Mouse (Mus musculus) splenic B cell, adult 2 months (primary cell): ENCODE results near the gene Vps26c.
A peak's percentile ranks its signal among the peaks of the same experiment; 100 is the strongest.
"Not testable (repeated sequence)": the region's sequence is repeated elsewhere in the genome, so short reads cannot be mapped to it uniquely, and the experiment has no call there.

ENCODE experiments used
- DNase-seq: peaks from one replicate; pipeline ENCODE4 v3.0.0-alpha.2; 2011; ENCODE audit warnings: low read depth, low spot score
- H3K27me3 ChIP-seq: 2 replicates; pipeline ENCODE4 v1.6.1; 2012; ENCODE audit warnings: mild to moderate bottlenecking, low read length, moderate library complexity, mixed read lengths; ENCODE audit not compliant: control insufficient read depth, poor library complexity, insufficient read depth, severe bottlenecking
- H3K36me3 ChIP-seq: 2 replicates; pipeline ENCODE4 v1.6.1; 2012; ENCODE audit warnings: mild to moderate bottlenecking, low read length, moderate library complexity, mixed read lengths; ENCODE audit not compliant: control insufficient read depth, poor library complexity, insufficient read depth, severe bottlenecking

The Vps26c gene

GRCm38 (mm10) chr16:94531268-94531667 lies 4.6 kb upstream of the Vps26c start:
- DNase-seq, result no peak
- Histone ChIP-seq H3K27me3 (no peaks in the 10 kb centered on the region), H3K36me3 (no peaks in the 10 kb centered on the region)

GRCm38 (mm10) chr16:94527546-94527945 lies 916 bp upstream of the Vps26c start:
- DNase-seq, result peak; percentile 28
- Histone ChIP-seq H3K27me3 (no peaks in the 10 kb centered on the region), H3K36me3 (no peaks in the 10 kb centered on the region)

- H3K27me3 ChIP-seq, result no peaks in the 10 kb centered on the region
- no peak for DNase-seq
- H3K36me3 ChIP-seq, result no peaks in the 10 kb centered on the region
Observed at GRCm38 (mm10) chr16:94527152-94527534, 513 bp upstream of the Vps26c start.

- no peak for DNase-seq
Observed at GRCm38 (mm10) chr16:94525955-94526343, 681 bp downstream of the Vps26c start.

GRCm38 (mm10) chr16:94524691-94525090 lies 1.9 kb downstream of the Vps26c start:
- Histone ChIP-seq H3K27me3 (no peaks in the 10 kb centered on the region), H3K36me3 (no peaks in the 10 kb centered on the region)
- no peak for DNase-seq

More at GRCm38 (mm10) chr16:94525955-94526343, 681 bp downstream of the Vps26c start:
- no peaks in the 10 kb centered on the region for H3K36me3 ChIP-seq
- H3K27me3 ChIP-seq, result no peaks in the 10 kb centered on the region

- DNase-seq, result no peak
- H3K36me3 ChIP-seq, result no peaks in the 10 kb centered on the region
- no peaks in the 10 kb centered on the region for H3K27me3 ChIP-seq
Observed at GRCm38 (mm10) chr16:94523594-94524377, 2.8 kb downstream of the Vps26c start.

GRCm38 (mm10) chr16:94519028-94519427 lies 7.6 kb downstream of the Vps26c start:
- DNase-seq, result peak; percentile 15
- Histone ChIP-seq H3K36me3 (no peaks in the 10 kb centered on the region), H3K27me3 (no peaks in the 10 kb centered on the region)

- no peaks in the 10 kb centered on the region for H3K36me3 ChIP-seq
- H3K27me3 ChIP-seq, result no peaks in the 10 kb centered on the region
- no peak for DNase-seq
Observed at GRCm38 (mm10) chr16:94517606-94518005, 9.0 kb downstream of the Vps26c start.

GRCm38 (mm10) chr16:94509983-94510382 lies 16.6 kb downstream of the Vps26c start:
- peaks cover 8% of the 10 kb centered on the region for H3K36me3 ChIP-seq

GRCm38 (mm10) chr16:94508769-94509168 lies 17.9 kb downstream of the Vps26c start:
- no peak for DNase-seq
- Histone ChIP-seq H3K36me3 (peaks cover 8% of the 10 kb centered on the region), H3K27me3 (no peaks in the 10 kb centered on the region)

More at GRCm38 (mm10) chr16:94509983-94510382, 16.6 kb downstream of the Vps26c start:
- no peaks in the 10 kb centered on the region for H3K27me3 ChIP-seq
- DNase-seq, result no peak

- peaks cover 10% of the 10 kb centered on the region for H3K36me3 ChIP-seq
- no peaks in the 10 kb centered on the region for H3K27me3 ChIP-seq
- DNase-seq, result no peak
Observed at GRCm38 (mm10) chr16:94507071-94507470, 19.6 kb downstream of the Vps26c start.

GRCm38 (mm10) chr16:94504192-94504591 lies 22.4 kb downstream of the Vps26c start:
- DNase-seq, result no peak
- Histone ChIP-seq H3K36me3 (peaks cover 4% of the 10 kb centered on the region), H3K27me3 (no peaks in the 10 kb centered on the region)

- no peak for DNase-seq
- peaks cover 4% of the 10 kb centered on the region for H3K36me3 ChIP-seq
Observed at GRCm38 (mm10) chr16:94497911-94498310, 28.7 kb downstream of the Vps26c start.

GRCm38 (mm10) chr16:94497176-94497575 lies 29.5 kb downstream of the Vps26c start:
- H3K27me3 ChIP-seq, DNase-seq: not testable (repeated sequence)

More at GRCm38 (mm10) chr16:94497911-94498310, 28.7 kb downstream of the Vps26c start:
- H3K27me3 ChIP-seq, result no peaks in the 10 kb centered on the region

GRCm38 (mm10) chr16:94489326-94489725 lies 37.3 kb downstream of the Vps26c start:
- DNase-seq, result no peak
- Histone ChIP-seq H3K36me3 (no peaks in the 10 kb centered on the region), H3K27me3 (no peaks in the 10 kb centered on the region)

More at GRCm38 (mm10) chr16:94497176-94497575, 29.5 kb downstream of the Vps26c start:
- H3K36me3 ChIP-seq, result not testable (repeated sequence)
